Mouse (Mus musculus) layer of hippocampus, adult 8-10 months (tissue): ENCODE measurements around the gene Myo18b. TPM values are rescaled to one million over a fixed set of nuclear protein-coding genes. Genes with fewer than 3 reads are reported as not detected.
A peak's percentile ranks its signal among the peaks of the same experiment; 100 is the strongest.

Source experiments
- DNase-seq, 2 experiments: peaks; one replicate each; pipeline ENCODE4 v3.0.0; 2022; ENCODE audit warnings: low spot score in 2 of 2
- total RNA-seq, 4 experiments: library from RNA; stranded (reverse); gene quantifications; 2 replicates each; pipeline ENCODE4 v1.2.4; 2022

Gene Myo18b
- 1 to 10 TPM; 1.5 to 2.1 (median 1.8) TPM for total RNA-seq

DNA sequence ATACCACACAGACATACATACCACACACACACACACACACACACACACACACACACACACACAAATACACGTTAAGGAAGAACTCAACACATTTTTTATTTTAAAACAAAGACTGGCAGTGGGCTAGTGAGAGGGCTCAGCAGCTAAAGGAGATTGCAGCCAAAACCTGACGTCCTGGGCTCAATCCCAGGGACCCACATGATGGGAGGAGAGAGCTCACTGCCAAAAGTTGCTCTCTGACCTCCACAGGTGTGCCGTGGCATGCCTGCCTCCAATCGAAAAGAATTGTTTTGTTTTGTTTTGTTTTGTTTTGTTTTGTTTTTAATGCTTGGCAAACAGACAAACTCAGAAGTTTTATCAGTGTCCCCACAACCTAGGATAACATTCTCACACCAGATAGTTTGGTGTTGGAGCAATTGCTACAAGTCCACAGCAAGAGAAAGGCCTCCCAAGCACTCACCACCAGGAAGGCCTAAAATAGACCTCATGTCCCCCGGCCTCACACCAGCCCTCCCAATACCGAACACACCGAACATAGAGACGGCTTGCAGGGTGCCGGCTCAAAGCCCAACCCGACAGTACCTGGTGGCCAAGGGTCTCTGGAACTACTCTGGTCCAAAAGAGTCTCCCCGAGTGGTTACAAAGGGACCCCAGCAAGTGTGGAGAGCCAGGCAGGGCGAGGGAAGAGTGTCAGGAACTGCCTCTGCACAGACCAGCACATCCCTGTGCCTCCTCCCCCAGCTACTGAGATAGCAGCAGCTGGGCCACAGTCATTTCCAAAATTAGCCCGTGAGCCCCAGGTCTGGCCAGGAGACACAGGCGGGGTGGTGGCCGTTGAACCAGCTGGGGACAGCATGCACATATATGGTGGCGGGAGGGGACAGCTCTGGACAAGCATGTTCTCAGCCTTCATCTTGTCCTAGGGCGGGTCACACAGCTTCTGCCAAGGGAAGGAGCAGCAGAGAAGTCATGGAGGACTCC lies at the start of gene Myo18b:
TSS of gene Myo18b (minus strand) at position 689 of the 981 bp plus-strand sequence.
- DNase-seq = no peak

DNA sequence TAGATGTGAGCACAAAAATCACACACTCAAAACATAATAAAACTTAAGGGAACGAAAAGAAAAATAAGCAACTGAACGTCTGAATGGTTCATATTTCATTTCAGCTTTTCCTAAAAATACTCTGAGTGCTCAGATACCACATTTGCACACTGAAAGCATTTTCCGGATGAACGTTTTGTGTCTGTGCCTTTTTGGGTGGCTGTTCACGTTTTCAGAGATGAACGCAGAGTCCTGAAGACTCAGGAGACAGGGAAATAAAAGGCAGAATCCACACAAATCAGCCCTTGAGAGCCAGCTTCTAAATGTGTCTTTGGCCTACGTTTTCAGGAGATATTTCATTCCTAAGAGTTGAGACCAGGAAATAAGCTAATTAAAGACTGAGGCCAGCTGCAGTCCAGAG lies 49.8 kb upstream of the Myo18b start:
- no peak for DNase-seq

DNA sequence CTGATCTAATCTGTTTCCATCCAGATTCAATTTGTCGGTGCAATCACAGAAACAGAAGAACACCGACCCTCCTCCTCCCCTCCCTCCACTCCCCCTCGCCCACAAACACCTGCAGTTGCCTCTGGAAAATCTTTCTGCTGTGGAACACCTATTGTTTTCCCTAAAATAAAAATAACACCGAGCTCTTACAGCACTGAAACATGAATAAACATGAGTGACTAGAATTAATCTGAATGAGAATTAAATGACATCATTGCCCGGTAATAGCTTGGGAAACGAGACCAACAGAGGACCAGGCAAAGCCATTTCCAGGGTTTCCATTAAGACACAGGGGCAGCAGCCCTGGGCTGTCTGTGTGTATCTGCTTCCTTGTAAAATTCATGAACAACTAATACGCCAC lies 46.1 kb upstream of the Myo18b start:
- no peak for DNase-seq

DNA sequence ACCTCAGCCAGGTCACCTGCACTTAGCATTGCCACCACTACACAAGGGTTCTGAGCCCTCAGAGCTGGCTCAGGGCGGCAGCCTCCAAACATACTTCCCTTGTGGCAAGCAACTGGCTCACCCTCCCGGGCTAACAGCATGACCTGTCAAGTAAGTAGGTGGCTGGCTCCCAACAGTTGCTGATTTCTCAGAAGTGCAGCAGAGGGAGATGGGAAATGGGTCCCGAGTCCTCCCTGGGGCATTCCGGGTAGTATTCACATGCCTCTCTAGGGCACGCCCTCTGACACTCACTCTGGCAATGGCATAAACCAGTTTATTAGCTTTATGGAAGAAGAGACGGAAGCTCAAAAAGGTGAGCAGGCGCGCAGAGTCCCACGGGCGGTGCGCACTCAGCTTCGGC lies 44.8 kb upstream of the Myo18b start:
- no peak for DNase-seq

DNA sequence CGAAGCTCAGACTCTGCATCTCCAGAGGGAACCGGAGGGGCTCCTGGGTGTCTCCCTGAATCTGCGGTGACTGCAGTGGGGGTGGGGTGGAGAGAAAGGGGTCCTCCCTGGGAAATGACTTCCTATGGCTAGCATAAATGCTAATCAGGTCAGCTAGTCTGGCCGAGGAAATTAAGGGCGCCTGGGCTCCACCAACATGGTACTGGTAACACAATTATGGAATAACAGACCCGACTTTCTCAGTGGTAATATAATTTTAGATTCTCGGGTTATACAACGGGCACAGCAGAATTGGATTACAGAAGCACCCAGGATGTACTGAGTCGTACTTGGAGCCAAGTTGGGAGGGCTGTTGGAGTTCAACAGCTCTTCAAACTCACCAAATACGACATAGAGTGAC lies 40.5 kb upstream of the Myo18b start:
- no peak for DNase-seq

DNA sequence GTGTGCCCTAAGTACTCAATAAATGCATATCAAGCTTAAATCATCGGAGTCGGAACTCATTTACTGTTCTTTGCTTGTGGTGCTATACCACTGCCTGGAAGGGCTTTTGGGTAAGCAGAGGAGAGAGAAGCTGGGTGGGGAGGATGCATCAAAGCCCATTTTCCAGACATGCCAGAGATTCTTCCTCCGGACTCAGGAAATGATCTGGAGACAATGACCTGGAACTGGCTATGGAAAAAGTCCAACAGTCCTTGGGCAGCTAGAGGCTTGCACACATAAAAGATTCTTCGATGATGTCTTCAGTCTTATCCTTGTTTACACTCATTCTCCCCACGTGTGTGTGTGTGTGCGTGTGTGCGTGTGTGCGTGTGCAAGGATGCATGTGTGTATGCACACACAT lies 39.3 kb upstream of the Myo18b start:
- DNase-seq = no peak

DNA sequence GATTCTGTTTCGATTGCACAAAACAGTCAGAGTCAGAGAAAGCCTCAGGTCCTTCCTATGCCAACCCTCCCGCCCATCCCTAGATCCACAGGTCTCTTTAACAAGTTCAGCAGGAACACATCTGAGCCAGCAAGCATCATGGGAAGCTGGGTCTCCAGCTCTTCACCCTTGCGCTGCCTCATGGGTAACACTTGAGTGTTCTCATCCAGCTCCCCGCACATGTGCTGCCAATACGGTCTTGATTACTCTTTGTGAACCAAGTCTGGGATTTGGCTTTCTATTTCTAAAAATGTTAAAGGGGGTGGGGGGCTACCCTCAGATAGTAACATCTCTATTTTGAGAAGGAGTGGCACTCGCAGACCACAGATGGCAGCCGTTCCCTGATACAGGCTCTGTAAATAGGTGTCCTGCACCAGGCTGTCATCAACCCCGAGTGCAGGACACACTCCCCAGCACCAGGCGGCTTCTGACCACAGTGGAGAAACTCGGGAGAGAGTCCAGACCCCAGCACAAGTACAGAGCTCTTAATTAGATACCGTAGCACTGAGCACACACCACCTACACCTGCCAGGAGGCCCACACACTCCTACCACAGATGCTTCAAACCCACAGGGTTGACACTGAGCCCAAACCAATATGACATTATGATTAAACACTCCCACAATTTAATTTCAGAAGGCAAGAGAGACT lies 36.9 kb upstream of the Myo18b start:
- peak; percentile 53 to 65 for DNase-seq

DNA sequence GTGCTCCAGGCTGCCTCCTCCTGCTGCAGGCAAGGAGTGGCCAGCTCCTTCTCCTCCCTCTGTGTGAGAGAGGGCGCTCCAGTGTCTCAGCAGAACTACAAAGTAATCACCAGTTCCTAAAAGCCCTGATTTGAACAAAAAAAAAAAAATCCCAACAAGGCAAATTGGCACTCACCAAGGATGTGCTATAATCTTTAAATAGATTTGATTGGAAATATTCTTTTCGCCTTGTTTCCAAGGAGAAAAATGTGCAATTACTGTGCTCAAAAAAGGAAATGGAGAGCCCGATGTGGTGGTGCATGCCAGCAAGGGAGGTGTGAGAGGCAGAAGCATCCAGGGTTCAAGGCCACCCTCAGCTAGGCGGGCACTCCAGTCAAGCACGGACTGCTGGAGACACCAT lies 35.7 kb upstream of the Myo18b start:
- DNase-seq = no peak

DNA sequence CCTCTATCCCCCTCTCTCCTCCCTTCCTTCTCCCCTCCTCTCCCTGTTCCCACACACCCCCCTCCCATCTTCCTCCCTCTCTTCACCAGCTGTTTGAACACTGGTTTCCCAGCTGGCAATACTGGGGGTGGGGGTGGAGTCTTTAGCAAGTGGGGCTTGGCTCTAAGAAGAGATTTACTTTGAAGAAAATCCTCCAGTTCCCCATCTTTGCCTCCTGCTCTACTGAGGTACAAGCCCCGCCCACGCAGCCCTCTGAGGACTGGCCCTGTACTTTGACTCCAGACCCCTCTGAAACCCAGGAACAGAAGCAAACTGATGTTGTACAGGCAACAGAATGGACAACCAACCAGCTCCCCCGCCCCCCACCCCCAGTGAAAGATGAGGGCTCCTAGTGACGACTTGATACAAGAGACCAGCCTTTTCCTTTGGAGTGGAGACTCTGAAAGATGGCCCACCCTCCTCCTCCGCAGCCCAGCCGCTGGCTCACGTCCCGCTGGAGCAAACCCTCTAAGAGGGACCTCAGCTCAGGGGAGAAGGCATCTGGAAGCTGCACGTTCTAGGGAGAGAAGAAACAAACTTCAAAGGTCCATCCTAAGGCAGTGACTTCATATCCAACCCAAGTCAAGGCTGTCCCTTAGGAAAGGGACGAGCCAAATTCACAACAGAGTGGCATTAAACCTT lies 32.2 kb upstream of the Myo18b start:
- no peak for DNase-seq

DNA sequence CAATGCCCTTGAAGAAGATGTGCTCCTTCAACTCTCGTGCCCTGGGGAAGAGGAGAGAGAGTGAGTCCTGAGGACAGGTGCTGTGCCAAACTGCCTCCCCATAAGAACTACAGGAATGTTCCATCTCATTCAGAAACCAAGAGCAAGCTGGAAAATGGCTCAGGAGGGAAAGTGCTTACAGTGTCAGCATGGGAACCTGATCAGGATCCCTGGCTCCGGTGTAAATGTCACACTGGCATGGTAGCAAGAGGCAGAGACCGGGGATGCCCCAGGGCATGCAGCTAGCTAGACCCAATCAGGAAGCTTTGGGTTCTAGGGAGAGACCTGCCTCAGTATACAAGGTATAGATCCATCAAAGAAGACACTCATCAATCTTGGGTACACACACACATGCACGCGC lies 29.3 kb upstream of the Myo18b start:
- DNase-seq = no peak

DNA sequence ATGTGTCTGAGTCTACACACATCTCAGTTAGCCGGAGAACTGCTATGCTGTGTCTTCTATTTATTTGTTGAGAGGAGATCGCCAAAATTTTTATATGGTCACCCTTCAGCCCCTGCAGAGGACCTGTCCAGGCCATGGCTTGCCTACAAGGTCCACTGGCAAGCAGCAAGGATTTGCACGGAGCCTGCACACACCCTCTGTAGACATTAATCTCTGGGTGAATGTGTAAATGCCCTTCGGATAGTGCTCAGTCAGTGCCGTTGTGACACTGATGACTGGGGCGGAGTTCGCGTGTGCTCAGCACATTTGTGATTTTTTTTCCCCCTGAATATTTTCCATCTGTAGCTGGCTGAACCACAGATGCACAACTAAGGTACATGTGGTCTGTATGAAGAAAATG lies 28.6 kb upstream of the Myo18b start:
- no peak for DNase-seq

DNA sequence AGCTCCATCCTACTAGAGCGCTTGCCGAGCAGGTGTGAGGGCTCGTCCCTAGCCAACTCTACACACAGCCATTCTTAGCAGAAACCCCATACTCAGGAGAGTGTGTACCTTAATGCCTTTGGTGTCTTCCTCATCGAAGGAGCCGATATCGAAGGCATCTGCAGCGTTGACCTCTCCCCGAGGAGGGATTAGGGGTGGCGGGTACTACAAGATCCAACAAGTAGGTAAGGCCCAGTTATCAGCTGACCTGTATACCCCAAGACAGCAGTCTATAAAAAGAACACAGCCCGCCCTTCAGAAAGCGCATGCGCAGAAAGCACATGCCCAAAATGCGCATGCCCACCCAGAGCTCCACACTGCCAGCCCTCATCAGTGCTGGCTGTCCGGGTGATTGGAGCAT lies 27.7 kb upstream of the Myo18b start:
- no peak for DNase-seq

DNA sequence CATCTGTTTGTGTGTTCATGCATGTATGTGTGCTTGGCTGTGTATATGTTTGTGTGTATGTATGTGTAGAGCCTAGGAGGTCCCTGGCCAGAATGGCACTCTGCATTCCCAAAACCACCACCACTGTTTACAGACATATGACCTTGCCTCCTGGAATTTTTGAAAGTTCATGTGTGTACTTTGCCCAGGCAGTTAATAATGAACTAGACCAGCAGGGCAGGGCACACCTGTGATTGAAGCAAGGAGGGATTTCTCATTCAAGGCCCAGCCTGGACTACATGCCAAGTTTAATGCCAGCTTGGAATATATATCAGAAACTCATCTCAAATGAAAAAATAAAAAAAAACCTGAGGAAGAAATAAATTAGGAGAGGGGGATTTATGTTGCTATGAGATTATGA lies 25.8 kb upstream of the Myo18b start:
- DNase-seq = no peak

DNA sequence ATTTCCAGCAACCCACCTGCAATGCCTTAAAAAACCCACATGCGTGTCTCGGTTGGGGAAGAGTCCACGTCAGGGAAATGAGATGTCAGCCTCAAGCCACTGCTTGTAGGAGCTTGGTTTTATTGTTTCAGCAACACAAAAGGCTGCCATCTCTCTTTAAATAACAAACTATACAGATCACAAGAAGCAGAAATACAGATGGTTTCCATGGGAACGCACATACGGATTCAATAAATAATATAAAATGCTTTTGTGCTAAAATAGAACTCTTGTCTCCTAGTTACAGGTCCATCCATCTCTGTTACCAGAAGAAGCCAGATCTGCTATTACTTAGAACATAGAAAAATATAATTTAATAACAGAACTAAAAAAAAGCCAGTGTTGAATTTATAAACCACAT lies 14.2 kb upstream of the Myo18b start:
- DNase-seq = no peak

DNA sequence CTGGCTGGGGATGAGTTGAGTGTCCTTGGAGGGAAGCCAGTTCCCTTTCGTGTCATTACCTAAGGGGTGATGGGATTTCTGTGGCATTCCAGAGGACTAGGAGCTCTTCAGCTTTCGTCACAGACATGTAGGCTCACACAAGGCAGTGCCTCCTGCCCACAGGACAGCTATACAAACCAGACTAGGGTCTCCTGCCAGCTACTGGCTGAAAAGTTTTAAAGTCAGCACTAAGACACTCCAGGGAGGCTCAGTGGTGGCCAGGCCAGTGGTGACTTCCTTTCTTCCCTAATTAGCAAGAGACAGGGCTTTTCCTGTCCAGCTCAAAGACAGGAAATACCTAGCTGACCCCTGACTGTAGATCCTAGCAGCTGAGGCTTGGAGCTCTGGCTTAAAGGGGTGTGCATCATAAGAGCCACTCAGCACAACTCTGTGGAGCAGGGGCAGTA lies 12.0 kb upstream of the Myo18b start:
- DNase-seq = no peak

DNA sequence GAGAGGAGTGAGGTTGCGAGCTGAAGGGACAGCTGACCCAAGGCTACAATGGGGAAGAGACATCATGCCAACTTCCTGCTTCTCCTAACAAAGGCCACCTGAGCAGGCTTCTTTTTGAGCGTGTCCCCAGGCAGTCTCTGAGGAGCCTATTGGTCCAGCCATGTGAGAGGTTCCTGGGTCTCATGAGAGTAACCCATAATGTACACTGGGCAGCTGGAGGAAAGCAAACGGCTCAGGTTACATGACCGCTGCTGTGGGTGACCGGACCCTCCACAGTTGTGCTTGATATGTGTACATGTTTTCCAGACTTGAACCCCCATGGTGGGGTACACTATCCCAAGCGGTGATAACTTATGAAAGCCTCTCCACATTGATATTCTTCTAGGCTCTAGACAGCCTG lies 11.3 kb upstream of the Myo18b start:
- DNase-seq = no peak

DNA sequence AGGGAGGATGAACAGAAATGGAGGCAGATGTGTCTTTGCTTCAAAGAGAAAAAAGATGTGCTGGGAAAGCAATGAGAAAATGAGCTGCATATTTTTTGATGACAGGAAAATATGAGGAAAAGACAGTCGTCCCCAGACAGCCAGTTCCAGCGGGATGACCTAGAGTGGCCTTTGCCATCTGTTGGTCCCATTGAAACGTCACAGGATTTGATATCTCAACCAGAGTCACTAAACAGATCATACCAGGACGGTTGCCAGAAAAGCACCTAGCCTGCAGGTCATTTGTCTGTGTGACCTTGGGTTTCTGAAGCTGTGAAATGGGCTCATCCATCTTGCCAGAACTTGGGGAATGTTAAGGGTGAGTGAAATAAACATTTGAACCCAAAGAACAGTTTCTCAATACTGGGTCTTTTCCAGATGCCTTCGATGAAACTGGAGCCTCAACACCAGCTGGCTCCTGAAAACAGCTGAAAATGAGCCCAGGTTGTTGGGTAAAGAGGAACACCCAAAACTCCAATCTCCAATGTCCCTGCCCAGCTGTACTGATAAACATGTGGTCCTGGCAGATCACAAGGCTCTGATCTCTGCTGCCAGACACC lies 2.6 kb downstream of the Myo18b start:
- no peak for DNase-seq

DNA sequence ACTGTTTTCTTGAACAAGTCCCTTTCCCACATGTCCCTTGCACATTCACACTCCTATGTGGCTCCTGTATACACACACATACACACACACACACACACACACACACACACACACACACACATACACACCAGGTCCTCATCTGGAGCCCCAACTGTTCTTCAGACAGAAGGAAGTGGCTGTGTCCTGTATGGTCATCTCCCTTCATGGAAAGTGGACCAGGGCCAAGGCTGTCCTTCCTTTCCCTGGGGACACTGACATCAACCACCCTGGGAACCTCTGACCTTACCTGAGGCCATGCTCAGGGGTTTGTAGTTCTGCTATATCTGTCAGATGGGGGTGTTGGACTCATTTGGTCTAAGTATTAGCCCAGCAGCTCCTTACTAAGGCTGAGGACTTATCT lies 3.8 kb downstream of the Myo18b start:
- DNase-seq = no peak

DNA sequence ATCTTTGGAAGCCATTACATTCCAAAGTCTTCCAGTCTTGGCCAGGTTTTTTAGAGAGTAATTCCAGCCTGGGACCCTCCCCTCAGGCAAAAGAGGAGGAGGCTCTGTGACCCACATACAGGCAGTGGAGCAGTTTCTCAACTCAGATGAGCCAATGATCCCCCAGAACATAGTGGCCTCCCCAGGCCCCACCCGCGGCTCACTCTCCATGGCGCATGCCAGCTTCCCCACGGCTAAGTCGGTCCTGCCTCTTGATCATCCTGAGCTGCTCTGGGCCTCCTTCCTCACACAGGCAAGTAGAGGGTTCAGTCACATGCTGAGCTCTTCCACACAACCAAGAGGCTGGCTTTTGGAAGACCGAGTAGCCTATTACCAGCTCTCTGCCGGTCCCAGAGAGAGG lies 7.5 kb downstream of the Myo18b start:
- DNase-seq = no peak

DNA sequence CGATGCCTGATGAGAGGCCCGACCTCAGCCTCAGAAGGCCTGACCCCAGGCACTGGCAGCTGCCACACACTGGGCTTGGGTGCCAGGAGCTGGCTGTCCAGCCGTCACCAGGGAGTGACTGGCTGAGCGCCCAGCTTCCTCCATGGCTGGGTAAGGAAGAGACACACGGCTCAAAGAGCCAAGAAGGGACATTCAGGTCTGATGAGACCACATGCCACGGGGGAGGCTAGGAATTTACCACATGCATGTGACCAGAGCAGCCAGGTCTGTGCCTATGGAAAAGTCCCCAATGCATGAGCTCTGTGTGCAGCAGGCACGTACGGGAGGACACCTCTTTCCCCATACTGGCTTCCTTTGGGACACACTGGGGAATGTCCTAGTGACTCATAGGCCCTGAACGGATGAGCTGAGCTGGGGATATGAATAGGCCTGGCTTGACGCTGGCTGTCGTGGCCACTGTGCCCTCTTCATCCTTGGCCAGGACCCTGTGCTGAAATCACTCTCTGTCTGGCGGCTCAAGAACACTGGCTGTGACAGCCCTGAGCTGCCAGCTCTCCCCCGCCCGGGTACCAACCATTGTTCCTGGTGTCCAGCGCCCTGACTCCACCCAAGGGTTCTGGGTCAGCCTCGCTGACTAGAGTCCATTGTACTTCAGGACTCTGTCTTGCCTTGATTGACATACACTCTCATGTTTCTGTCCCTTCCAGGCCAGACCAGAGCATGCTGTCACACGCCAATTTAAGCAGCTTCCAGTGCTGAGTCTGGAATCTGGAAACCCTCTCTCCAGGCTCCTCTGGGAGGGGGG lies 9.3 kb downstream of the Myo18b start:
- DNase-seq = peak in 1 of 2 experiments; percentile 55
